Mouse (Mus musculus) hindbrain, embryonic 13.5 days (tissue): ENCODE data around the gene AL607142.1. TPM values are rescaled to one million over a fixed set of nuclear protein-coding genes. Genes with fewer than 3 reads are reported as not detected.
A peak's percentile ranks its signal among the peaks of the same experiment; 100 is the strongest.

Experiments used
- ATAC-seq: fragments of 200-750 bp; cut with Nextera tagmentation; 2 replicates; pipeline ENCODE4 v1.8.0; 2017; ENCODE audit warnings: moderate TSS enrichment; ENCODE audit not compliant: low FRiP score
- H3K27ac ChIP-seq: fragments of 300-500 bp; sonication (generic); 2 replicates; pipeline ENCODE4 v1.5.1; 2015; ENCODE audit warnings: inconsistent platforms, mild to moderate bottlenecking, moderate library complexity
- H3K27me3 ChIP-seq: fragments of 300-500 bp; sonication (generic); 2 replicates; pipeline ENCODE4 v1.6.1; 2015; ENCODE audit warnings: mild to moderate bottlenecking, inconsistent platforms
- H3K36me3 ChIP-seq: fragments of 300-500 bp; sonication (generic); 2 replicates; pipeline ENCODE4 v1.6.1; 2015; ENCODE audit warnings: mild to moderate bottlenecking, inconsistent platforms
- H3K4me1 ChIP-seq: fragments of 300-500 bp; sonication (generic); replicated peaks from 2 replicates; pipeline ENCODE4 v1.6.1; 2015; ENCODE audit warnings: inconsistent platforms
- H3K4me2 ChIP-seq: fragments of 300-500 bp; sonication (generic); 2 replicates; pipeline ENCODE4 v1.6.1; 2015; ENCODE audit warnings: inconsistent platforms, mild to moderate bottlenecking, moderate library complexity
- H3K4me3 ChIP-seq: fragments of 300-500 bp; sonication (generic); 2 replicates; pipeline ENCODE4 v1.5.1; 2015; ENCODE audit warnings: mild to moderate bottlenecking, inconsistent platforms
- H3K9ac ChIP-seq: fragments of 300-500 bp; sonication (generic); 2 replicates; pipeline ENCODE4 v1.6.1; 2015; ENCODE audit warnings: mild to moderate bottlenecking, inconsistent platforms
- H3K9me3 ChIP-seq: fragments of 300-500 bp; sonication (generic); 2 replicates; pipeline ENCODE4 v1.6.1; 2016; ENCODE audit warnings: inconsistent platforms
- WGBS: fragments of 180-500 bp; shearing (Covaris S2); methylation state at CpG from one replicate; pipeline ENCODE4 v1.1.7; 2015; 5-methylcytosine and 5-hydroxymethylcytosine counted together
- polyA plus RNA-seq: library from polyadenylated mRNA; unstranded; fragments of >200 nt; fragmentation: Nextera tagmentation; extraction: Ambion mirVana; gene quantifications from 2 replicates; pipeline ENCODE4 v1.2.1, GENCODE M21; 2015

The AL607142.1 gene
- polyA plus RNA-seq, 1 experiment from 2014 or later = not detected

DNA sequence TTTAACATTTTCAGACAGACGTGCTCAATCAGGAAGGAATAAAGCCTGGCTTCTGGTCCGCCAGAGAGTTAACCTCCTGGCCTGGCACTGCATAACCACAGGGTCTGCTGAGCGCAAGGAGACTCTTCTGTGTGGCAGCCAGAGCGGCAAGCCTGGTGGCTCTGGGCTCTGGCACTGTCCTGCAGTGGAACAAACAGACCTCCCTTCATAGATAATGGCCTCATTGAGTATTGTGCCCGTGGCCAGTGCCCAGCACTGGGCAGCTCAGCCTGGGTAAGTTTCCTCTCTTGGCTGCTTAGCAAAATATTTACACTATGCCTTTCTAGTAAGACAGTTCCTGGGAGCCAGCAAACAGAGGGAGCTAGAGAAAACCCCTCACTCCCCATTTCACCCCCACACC lies 9.3 kb downstream of the AL607142.1 start:
- no peak overlapping the region for H3K9ac ChIP-seq
- H3K27ac ChIP-seq = peak overlapping the region; percentile 36
- no peaks in the 10 kb centered on the region for H3K27me3 ChIP-seq
- no peak overlapping the region for H3K4me2 ChIP-seq
- H3K4me3 ChIP-seq = no peak overlapping the region
- WGBS = 53% methylated on average over 5 of the region's 5 CpGs
- H3K36me3 ChIP-seq = no peaks in the 10 kb centered on the region
- no peaks in the 10 kb centered on the region for H3K9me3 ChIP-seq
- peak; percentile 59 for ATAC-seq
- H3K4me1 ChIP-seq = peaks cover 10% of the 10 kb centered on the region

- H3K9me3 ChIP-seq = no peaks in the 10 kb centered on the region
- ATAC-seq = no peak
- peaks cover 10% of the 10 kb centered on the region for H3K4me1 ChIP-seq
- no peaks in the 10 kb centered on the region for H3K36me3 ChIP-seq
- H3K4me2 ChIP-seq = no peak overlapping the region
- H3K27ac ChIP-seq = no peak overlapping the region
- 90% methylated on average over 8 of the region's 8 CpGs for WGBS
- H3K27me3 ChIP-seq = no peaks in the 10 kb centered on the region
- H3K4me3 ChIP-seq = no peak overlapping the region
- H3K9ac ChIP-seq = no peak overlapping the region
Measured at GRCm38 (mm10) chr4:120077322-120077721, 12.5 kb downstream of the AL607142.1 start.

DNA sequence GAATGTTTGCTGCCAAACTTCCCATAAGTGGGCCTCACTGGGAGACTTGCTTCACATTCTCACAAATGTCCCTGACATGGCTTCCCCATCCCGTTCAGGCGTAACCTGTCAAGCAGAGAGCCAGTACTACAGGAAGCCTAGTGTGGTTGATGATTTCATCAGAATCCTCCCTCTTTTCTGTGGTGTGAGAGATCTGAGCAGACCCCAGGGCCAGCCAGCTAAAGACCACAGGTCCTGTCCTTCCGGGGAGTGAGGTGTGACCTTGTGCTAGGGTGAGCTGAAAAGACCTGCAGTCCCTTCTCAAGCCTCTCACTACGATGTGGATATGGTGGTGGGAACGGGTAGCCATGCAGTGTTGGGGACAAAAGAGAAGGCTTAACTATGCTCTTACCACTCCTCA lies 17.7 kb downstream of the AL607142.1 start:
- no peaks in the 10 kb centered on the region for H3K36me3 ChIP-seq
- no peak overlapping the region for H3K4me3 ChIP-seq
- H3K4me1 ChIP-seq = no peaks in the 10 kb centered on the region
- H3K27me3 ChIP-seq = no peaks in the 10 kb centered on the region
- H3K9ac ChIP-seq = no peak overlapping the region
- no peak for ATAC-seq
- no peak overlapping the region for H3K4me2 ChIP-seq
- no peak overlapping the region for H3K27ac ChIP-seq
- WGBS = 86% methylated on average over 5 of the region's 5 CpGs
- no peaks in the 10 kb centered on the region for H3K9me3 ChIP-seq

DNA sequence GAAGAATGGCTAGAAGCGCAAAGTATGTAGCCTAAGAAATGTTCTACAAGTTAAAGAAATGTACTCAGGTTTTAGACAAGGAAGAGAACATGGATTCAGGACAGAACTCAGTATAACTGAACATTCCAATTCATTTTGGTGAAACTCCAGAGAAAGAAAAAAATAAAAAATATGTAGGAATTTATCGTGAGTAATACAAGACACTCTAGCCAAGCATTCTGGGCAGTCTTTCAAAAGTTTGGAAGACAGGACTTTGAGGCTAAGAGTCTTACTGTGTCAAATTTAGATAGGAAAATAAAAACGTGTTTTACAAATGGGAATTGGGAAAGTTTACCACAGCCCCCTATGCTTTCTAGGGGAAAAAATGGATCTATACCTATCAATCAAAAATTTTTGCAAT lies 18.9 kb downstream of the AL607142.1 start:
- no peaks in the 10 kb centered on the region for H3K36me3 ChIP-seq
- H3K4me2 ChIP-seq = no peak overlapping the region
- H3K27me3 ChIP-seq = no peaks in the 10 kb centered on the region
- H3K9me3 ChIP-seq = no peaks in the 10 kb centered on the region
- no peaks in the 10 kb centered on the region for H3K4me1 ChIP-seq
- WGBS = 86% methylated on average over 3 of the region's 3 CpGs
- no peak overlapping the region for H3K9ac ChIP-seq
- H3K4me3 ChIP-seq = no peak overlapping the region
- no peak overlapping the region for H3K27ac ChIP-seq
- no peak for ATAC-seq

- Histone ChIP-seq H3K4me1 (peaks cover 5% of the 10 kb centered on the region; the same call in 1 of the 2 replicates), H3K4me2 (no peak overlapping the region), H3K9ac (no peak overlapping the region), H3K4me3 (no peak overlapping the region), H3K27me3 (no peaks in the 10 kb centered on the region), H3K36me3 (no peaks in the 10 kb centered on the region; the same call in 1 of the 2 replicates), H3K9me3 (no peaks in the 10 kb centered on the region), H3K27ac (no peak overlapping the region)
- ATAC-seq = no peak
- 83% methylated on average over 8 of the region's 8 CpGs for WGBS
Measured at GRCm38 (mm10) chr4:120089536-120089935, 24.7 kb downstream of the AL607142.1 start.

GRCm38 (mm10) chr4:120091997-120092783 lies 27.4 kb downstream of the AL607142.1 start:
- Histone ChIP-seq H3K9ac (no peak overlapping the region), H3K4me1 (peaks cover 5% of the 10 kb centered on the region; the same call in 1 of the 2 replicates), H3K27ac (no peak overlapping the region), H3K4me2 (no peak overlapping the region), H3K27me3 (no peaks in the 10 kb centered on the region), H3K36me3 (peaks cover 22% of the 10 kb centered on the region), H3K9me3 (no peaks in the 10 kb centered on the region), H3K4me3 (no peak overlapping the region)
- 86% methylated on average over 1 of the region's 1 CpGs for WGBS
- ATAC-seq = no peak

GRCm38 (mm10) chr4:120096935-120097334 lies 32.1 kb downstream of the AL607142.1 start:
- Histone ChIP-seq H3K9ac (no peak overlapping the region), H3K27ac (no peak overlapping the region), H3K36me3 (peaks cover 44% of the 10 kb centered on the region), H3K4me2 (no peak overlapping the region), H3K27me3 (no peaks in the 10 kb centered on the region), H3K4me1 (no peaks in the 10 kb centered on the region), H3K9me3 (peaks cover 17% of the 10 kb centered on the region), H3K4me3 (no peak overlapping the region)
- WGBS = 88% methylated on average over 19 of the region's 19 CpGs
- no peak for ATAC-seq

GRCm38 (mm10) chr4:120101186-120101585 lies 36.4 kb downstream of the AL607142.1 start:
- ATAC-seq = no peak
- Histone ChIP-seq H3K27me3 (no peaks in the 10 kb centered on the region), H3K4me3 (no peak overlapping the region), H3K9ac (no peak overlapping the region), H3K9me3 (peaks cover 17% of the 10 kb centered on the region), H3K27ac (no peak overlapping the region), H3K4me1 (no peaks in the 10 kb centered on the region), H3K36me3 (peaks cover 32% of the 10 kb centered on the region), H3K4me2 (no peak overlapping the region)

- WGBS = 55% methylated on average over 5 of the region's 5 CpGs
- no peaks in the 10 kb centered on the region for H3K4me1 ChIP-seq
- no peak overlapping the region for H3K4me3 ChIP-seq
- no peak overlapping the region for H3K27ac ChIP-seq
- ATAC-seq = no peak
- H3K27me3 ChIP-seq = no peaks in the 10 kb centered on the region
- no peaks in the 10 kb centered on the region for H3K9me3 ChIP-seq
- no peaks in the 10 kb centered on the region for H3K36me3 ChIP-seq
- no peak overlapping the region for H3K9ac ChIP-seq
- H3K4me2 ChIP-seq = no peak overlapping the region
Measured at GRCm38 (mm10) chr4:120104599-120104998, 39.8 kb downstream of the AL607142.1 start.

GRCm38 (mm10) chr4:120106362-120106761 lies 41.6 kb downstream of the AL607142.1 start:
- Histone ChIP-seq H3K36me3 (no peaks in the 10 kb centered on the region), H3K27me3 (no peaks in the 10 kb centered on the region), H3K9ac (no peak overlapping the region), H3K4me3 (no peak overlapping the region), H3K4me1 (no peaks in the 10 kb centered on the region), H3K9me3 (no peaks in the 10 kb centered on the region), H3K27ac (no peak overlapping the region), H3K4me2 (no peak overlapping the region)
- WGBS = 92% methylated on average over 3 of the region's 3 CpGs
- no peak for ATAC-seq

GRCm38 (mm10) chr4:120107787-120108186 lies 43.0 kb downstream of the AL607142.1 start:
- Histone ChIP-seq H3K4me3 (no peak overlapping the region), H3K27ac (no peak overlapping the region), H3K9ac (no peak overlapping the region), H3K27me3 (no peaks in the 10 kb centered on the region), H3K4me2 (no peak overlapping the region), H3K9me3 (no peaks in the 10 kb centered on the region), H3K36me3 (no peaks in the 10 kb centered on the region), H3K4me1 (no peaks in the 10 kb centered on the region)
- WGBS = 77% methylated on average over 8 of the region's 8 CpGs
- ATAC-seq = no peak

- no peaks in the 10 kb centered on the region for H3K4me1 ChIP-seq
- H3K9ac ChIP-seq = no peak overlapping the region
- no peaks in the 10 kb centered on the region for H3K36me3 ChIP-seq
- H3K27ac ChIP-seq = no peak overlapping the region
- H3K4me3 ChIP-seq = no peak overlapping the region
- no peak overlapping the region for H3K4me2 ChIP-seq
- 91% methylated on average over 3 of the region's 3 CpGs for WGBS
- peaks cover 6% of the 10 kb centered on the region; the same call in 1 of the 2 replicates for H3K9me3 ChIP-seq
- no peak for ATAC-seq
- 0 out of 2 replicates have a peak, but pooled peaks cover 3% of the 10 kb centered on the region for H3K27me3 ChIP-seq
Measured at GRCm38 (mm10) chr4:120115516-120115915, 50.7 kb downstream of the AL607142.1 start.

- H3K36me3 ChIP-seq = no peaks in the 10 kb centered on the region
- 90% methylated on average over 1 of the region's 1 CpGs for WGBS
- peaks cover 6% of the 10 kb centered on the region; the same call in 1 of the 2 replicates for H3K9me3 ChIP-seq
Measured at GRCm38 (mm10) chr4:120116312-120116711, 51.5 kb downstream of the AL607142.1 start.

More at GRCm38 (mm10) chr4:120116312-120116711, 51.5 kb downstream of the AL607142.1 start:
- no peak for ATAC-seq
- H3K27ac ChIP-seq = no peak overlapping the region
- no peaks in the 10 kb centered on the region for H3K4me1 ChIP-seq
- no peak overlapping the region for H3K9ac ChIP-seq
- no peak overlapping the region for H3K4me3 ChIP-seq
- H3K27me3 ChIP-seq = 0 out of 2 replicates have a peak, but pooled peaks cover 3% of the 10 kb centered on the region
- no peak overlapping the region for H3K4me2 ChIP-seq
